Mouse (Mus musculus) T-cell, adult 2 months (primary cell): ENCODE measurements around the gene Trip13.

Experiments
- DNase-seq: peaks from one replicate; pipeline ENCODE4 v3.0.0; 2022; ENCODE audit warnings: low spot score

Trip13 gene

GRCm38 (mm10) chr13:73886601-73887000, 51.0 kb downstream of the Trip13 start:
- no peak for DNase-seq

- DNase-seq, result no peak
Observed at GRCm38 (mm10) chr13:73886066-73886465, 51.5 kb downstream of the Trip13 start.

- DNase-seq, result no peak
Observed at GRCm38 (mm10) chr13:73885656-73886055, 51.9 kb downstream of the Trip13 start.

- DNase-seq, result no peak
Observed at GRCm38 (mm10) chr13:73881347-73881746, 56.2 kb downstream of the Trip13 start.

- peak; percentile 35 for DNase-seq
Observed at GRCm38 (mm10) chr13:73879824-73880223, 57.8 kb downstream of the Trip13 start.

- no peak for DNase-seq
Observed at GRCm38 (mm10) chr13:73872159-73872558, 65.4 kb downstream of the Trip13 start.
